Mouse (Mus musculus): Measurements from ENCODE around the gene Snx10. TPM values are rescaled to one million over a fixed set of nuclear protein-coding genes. Genes with fewer than 3 reads are reported as not detected.

The Snx10 gene
- polyA plus RNA-seq, 1 experiment: 1.7 TPM

GRCm38 (mm10) chr6:51636019-51636568 is 112.4 kb downstream of the Snx10 start:
- no peak overlapping the region for H3K27ac ChIP-seq (ENCODE audit: control insufficient read depth, insufficient read depth, low read depth, low read length)

More at GRCm38 (mm10) chr6:51636019-51636568, 112.4 kb downstream of the Snx10 start:
- Histone ChIP-seq H3K4me3 (ENCODE audit: control insufficient read depth, low read depth, low read length) (no peak overlapping the region), H3K4me1 (ENCODE audit: control insufficient read depth, insufficient read depth, low read length) (no peaks in the 10 kb centered on the region), H3K27me3 (ENCODE audit: control insufficient read depth, insufficient read depth, low read length) (no peaks in the 10 kb centered on the region), H3K36me3 (ENCODE audit: control insufficient read depth, insufficient read depth, low read length) (no peaks in the 10 kb centered on the region)
- TF ChIP-seq CTCF (IDR thresholded peaks at IDR 0.05; ENCODE audit: control insufficient read depth, insufficient read depth, insufficient replicate concordance, low read depth, low read length) (no peak), POLR2A (IDR thresholded peaks at IDR 0.05; ENCODE audit: control insufficient read depth, low read depth, low read length) (no peak)

Other genes with a start within 250 kb of the Snx10 start
- gene Nfe2l3, start 91.2 kb upstream of the Snx10 start, polyA plus RNA-seq (2012; rRNA removed): 0.76 and 1.1 TPM in 2 replicates
- 115 and 158 TPM in 2 replicates for gene Hnrnpa2b1, start 54.0 kb upstream of the Snx10 start, polyA plus RNA-seq (2012; rRNA removed)
- 6.7 and 8.2 TPM in 2 replicates for gene Cbx3, start 53.5 kb upstream of the Snx10 start, polyA plus RNA-seq (2012; rRNA removed)